Mouse (Mus musculus): ENCODE measurements around the gene Spats2l. TPM values are rescaled to one million over a fixed set of nuclear protein-coding genes. Genes with fewer than 3 reads are reported as not detected.

Spats2l gene
- polyA plus RNA-seq, 1 experiment: 23.2 TPM

DNA sequence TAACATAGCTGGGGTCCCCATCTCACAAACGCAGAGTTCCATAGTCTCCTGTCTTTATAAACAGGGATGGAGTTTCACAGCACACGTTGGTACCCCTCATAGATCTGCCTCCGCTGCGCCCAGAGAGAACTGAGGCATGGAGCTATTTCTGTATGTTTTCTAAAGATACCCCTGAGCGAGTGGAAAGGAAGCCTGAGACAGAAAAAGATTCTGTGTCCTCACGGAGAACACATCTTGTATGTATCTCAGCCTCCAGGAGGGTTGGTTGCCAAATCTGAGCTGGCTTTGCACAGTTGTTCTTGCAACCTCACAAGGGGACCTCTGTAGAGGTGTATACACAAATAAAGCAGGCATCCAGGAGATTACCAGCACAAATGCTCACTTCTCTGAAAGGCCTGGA lies 105.0 kb downstream of the Spats2l start:
- DNase-seq (ENCODE audit: extremely low spot score in 1 of 2, low spot score in 1 of 2): peak in 1 of 2 experiments; percentile 39

DNA sequence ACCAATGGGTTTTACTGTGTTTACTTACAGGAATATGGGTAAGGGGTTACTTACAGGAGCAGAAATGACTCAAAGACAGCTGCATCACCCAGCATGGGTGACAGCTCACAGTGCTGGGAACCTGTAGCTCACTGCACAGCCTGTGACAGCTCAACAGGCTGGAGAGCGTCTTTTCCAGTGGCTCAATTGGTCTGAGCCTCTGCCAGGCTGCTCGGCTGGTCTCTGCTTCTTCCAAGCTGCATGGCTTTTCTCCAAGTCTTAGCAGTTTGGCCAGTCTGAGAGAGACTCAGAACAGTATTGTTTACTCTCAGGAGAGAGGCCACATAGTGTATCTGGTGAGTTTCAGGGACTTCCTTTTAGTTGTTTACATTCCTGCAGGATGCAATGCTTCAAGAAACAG lies 110.9 kb downstream of the Spats2l start:
- no peak for DNase-seq (ENCODE audit: extremely low spot score in 1 of 2, low spot score in 1 of 2)

DNA sequence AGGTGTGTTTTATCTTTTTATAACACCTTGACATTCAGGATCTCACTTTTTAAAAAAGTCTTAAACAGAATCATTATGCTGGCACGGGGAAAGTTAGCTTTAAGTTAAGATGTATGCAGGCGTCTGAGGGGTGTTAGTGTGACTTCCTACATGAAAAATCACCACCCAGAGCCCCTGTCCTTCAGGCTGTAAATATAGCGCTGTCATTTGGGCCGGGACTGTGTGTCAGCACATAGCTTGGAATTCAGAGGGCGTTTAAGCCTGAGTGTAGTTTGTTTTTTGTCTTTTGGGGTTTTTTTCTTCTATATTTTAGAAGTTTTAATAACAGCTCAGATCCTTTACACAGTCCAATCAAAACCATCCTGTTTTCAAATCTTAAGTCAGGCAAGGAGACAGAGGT lies 115.8 kb downstream of the Spats2l start:
- DNase-seq (ENCODE audit: extremely low spot score in 1 of 2, low spot score in 1 of 2): no peak

DNA sequence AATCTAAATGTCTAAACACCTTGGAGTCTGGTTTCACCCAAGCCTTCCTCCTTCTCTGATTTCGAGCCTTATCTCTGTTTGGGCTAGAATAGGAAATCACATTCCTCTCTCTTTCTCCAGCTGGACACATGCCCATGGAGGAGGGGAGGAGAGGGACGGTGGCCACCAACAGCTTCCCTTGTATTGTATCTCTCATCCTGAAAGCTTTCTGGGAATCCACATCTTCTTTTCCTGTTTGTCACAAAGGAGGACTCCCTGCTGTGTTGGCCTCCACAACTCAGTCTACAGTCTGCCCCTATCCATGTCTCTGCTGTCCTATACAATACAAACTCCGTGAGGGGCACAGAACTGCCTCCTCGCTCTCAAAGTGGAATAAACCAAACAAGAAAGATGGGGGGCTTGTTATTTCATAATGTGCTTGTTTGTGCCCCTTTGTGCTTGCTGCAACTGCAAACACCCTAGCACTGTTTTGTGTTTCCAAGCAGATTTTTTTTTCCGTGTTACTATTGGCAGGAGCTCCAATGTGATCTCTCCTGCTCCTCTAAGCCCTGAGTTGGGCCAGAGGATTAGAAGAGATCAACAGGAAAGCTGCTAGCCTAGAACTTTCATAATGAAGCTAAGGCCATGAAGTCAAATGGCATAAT lies 116.4 kb downstream of the Spats2l start:
- no peak for DNase-seq (ENCODE audit: extremely low spot score in 1 of 2, low spot score in 1 of 2)

DNA sequence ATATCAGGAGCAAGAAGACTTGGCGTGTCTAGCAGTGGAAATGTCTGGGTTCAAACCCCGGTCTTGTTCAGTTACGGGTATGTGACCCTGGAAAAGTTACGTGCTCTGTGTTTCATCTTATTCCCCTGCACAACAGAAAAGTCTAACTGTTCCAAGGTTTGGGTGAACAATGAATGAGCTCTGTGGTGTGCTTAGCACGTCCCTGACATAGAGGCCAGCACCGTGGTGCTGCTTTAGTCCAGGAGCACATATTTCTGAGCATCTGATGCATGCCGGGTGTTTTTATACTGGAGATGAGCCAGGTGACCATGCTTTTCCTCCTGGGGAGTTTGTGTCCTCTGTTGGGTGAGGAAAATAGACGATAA lies 116.9 kb downstream of the Spats2l start:
- DNase-seq (ENCODE audit: extremely low spot score in 1 of 2, low spot score in 1 of 2): no peak

DNA sequence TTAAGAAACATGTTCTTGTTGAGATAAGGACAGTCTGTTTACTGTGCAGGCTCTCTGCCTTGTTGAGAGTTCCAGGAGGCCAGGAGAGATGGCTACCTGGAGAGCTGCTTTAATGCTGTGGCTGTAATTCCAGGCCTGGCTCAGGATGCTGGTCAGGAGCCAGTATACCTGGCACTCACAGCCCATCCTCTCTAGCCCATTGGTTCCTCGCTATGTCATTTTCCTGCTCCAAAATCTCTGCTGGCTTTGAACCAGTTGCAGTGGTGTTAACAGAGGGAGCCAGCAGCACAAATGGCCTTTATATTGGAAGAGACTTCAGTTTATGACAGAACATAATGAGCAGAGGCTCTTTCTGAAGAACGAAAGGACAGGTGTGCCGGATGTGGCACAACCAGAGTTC lies 127.5 kb downstream of the Spats2l start:
- DNase-seq (ENCODE audit: extremely low spot score in 1 of 2, low spot score in 1 of 2): no peak

DNA sequence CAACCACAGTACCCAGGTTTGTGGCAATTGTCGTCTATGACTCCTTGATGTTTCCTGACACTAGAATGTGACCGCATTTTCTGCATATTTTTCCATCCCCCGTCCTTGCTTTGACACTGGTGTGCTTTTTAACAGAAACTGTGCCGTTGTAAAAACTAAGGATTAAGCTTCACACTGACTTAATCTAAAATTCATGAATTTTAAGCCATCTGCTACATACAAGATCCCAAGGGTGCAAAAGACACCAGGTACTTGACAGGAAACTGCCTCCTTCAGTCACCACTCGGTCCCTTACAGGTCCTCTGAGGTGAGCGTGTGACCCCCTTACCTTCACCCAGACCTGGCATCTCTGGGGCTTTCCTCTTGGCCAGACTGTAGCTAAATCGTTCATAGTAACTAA lies 129.8 kb downstream of the Spats2l start:
- DNase-seq (ENCODE audit: extremely low spot score in 1 of 2, low spot score in 1 of 2): no peak

DNA sequence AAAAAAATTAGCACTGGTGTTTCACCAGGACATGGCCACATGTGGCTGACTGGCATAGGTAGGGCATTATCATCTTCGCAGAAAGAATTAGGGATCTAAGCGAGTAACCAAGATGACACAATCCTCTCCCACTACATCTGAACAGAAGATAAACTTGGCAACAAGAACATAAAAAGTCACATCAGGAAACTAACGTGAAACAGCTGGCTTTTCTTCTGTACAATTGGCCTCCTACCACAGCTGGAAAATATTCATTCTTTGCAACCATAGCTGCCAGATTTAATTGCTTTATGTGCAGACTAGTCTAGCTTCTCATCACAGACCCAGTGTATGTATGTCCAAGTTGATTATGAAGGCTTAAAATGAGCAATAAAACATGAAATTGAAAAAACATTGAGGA lies 131.9 kb downstream of the Spats2l start:
- no peak for DNase-seq (ENCODE audit: extremely low spot score in 1 of 2, low spot score in 1 of 2)

DNA sequence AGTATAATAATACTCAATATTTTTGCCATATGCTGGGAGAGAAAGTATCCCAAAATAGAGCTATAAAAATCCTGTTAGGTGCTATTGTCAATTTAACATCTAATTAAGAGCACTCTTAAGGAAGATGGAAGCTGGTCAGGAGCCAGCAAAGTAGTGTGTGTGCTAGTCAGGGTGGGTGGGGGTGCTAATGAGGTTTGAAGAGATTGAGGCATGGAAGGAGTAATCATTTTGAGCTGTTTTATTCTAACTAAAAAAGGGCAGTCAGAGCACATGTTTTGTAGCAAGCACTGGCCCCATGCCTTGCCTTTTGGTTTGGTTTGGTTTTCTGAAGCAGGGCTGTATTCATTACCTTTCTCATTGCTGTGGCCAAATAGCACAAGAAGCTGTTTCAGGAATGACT lies 132.3 kb downstream of the Spats2l start:
- no peak for DNase-seq (ENCODE audit: extremely low spot score in 1 of 2, low spot score in 1 of 2)

DNA sequence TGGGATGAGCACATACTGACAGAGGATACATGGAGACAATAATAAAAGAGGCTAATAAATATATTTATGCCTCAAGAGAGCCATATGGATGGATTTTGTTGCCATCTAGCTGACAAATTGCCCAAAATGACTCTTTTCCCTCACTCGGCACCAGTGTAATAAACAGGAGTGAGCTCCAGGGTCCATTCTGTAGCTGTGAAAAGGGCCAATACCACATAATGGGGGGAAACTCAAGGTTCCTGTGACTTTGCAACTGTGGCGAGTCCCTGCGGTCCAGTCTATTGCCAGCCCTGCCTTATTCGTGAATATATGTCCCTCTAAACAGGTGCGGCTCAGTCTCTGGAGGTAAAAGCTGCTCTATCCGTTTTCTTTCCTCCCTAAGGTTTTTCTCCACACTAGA lies 137.6 kb downstream of the Spats2l start:
- no peak for DNase-seq (ENCODE audit: extremely low spot score in 1 of 2, low spot score in 1 of 2)

DNA sequence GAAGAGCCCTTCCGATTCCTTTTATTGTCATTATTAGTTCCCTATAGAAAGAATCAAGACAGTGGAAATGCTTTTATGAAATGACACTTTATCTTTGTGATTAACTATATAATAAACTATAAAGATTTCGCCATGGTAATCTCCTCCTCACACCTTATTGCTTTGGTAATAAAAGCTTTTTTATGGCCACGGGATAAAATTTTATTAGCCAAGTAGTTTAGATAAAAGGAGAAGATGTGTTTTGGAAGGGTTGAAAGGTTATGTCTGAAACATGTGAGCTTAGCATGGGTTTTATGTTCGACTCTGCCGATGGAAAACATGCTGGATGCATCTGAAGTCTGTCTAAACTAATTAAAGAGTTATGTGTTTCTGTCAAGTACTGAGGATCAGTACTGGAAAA lies 143.4 kb downstream of the Spats2l start:
- DNase-seq (ENCODE audit: extremely low spot score in 1 of 2, low spot score in 1 of 2): no peak

DNA sequence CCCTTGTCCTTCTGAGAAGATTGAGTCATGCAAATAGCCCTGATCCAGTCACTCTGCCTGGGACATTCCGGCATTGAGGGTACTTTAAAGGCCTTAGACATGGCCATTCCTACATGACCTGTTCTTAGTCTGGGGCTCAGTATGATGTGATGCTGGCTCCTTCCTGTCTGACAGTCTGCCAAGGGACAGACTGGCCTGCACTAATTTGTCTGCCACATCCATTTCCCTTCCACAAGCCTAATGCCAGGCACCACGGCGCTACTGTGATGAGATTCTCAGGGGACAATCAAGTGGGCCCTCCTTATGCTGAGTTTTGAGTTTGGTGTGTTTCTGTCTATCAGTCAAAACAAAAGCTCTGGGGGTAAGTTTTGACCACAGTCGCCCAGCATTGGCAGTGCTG lies 144.6 kb downstream of the Spats2l start:
- DNase-seq (ENCODE audit: extremely low spot score in 1 of 2, low spot score in 1 of 2): no peak

DNA sequence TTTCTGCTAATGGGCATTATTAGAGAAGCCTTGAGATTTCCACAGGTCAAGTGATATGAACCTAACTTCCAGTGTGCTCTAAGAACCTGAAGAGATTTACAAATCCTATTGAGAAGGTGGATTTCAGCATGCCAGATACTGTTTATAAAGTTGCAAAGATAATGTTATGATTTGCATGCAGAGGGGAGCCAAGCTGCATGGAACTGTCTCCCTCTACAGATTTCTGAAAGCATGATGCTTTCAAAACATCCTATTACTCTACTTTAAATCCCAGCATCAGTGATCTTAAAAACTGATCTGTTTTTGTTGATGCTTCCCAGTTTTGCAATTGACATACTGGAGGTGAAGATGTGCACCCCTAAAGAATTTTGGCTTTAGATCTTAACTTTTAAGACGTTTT lies 160.3 kb downstream of the Spats2l start:
- no peak for DNase-seq (ENCODE audit: extremely low spot score in 1 of 2, low spot score in 1 of 2)

DNA sequence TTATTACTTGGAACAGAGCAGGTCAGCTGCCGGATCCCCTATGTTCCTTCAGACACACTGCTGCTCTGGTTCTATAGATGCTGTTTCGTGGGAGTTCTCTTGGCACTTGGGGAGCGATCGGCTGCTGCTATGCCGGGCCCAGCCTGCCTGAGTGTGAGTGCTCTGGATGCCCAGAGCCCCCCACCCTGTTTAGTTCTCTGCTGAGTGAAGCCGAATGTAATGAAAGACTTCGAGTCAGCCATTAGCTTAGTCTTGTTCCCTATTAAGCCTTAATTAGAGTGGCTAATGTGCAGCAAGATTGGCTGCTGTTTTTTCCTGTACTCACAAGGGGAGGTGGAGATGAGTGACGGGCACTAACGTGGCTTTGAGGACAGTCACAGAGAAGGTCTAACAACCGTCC lies 166.7 kb downstream of the Spats2l start:
- DNase-seq (ENCODE audit: extremely low spot score in 1 of 2, low spot score in 1 of 2): no peak

DNA sequence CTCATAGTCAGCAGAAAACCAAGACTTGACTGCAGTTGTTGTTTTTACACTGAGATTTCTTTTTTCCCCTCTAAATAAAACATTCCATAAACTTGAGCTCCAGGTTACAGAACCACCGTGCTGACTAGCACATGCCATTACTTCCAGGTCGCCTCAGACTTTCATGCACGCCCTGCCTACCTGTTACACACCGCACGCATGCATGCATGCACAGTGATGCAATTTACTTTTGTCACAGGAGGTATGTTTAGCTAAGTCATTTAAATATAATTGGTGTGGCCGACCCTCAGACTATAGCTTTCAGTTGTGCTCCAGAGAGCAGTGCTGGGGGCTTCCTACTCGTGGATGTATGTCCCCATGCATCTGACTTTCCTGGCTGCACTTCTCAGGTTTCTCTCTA lies 167.1 kb downstream of the Spats2l start:
- DNase-seq (ENCODE audit: extremely low spot score in 1 of 2, low spot score in 1 of 2): no peak

DNA sequence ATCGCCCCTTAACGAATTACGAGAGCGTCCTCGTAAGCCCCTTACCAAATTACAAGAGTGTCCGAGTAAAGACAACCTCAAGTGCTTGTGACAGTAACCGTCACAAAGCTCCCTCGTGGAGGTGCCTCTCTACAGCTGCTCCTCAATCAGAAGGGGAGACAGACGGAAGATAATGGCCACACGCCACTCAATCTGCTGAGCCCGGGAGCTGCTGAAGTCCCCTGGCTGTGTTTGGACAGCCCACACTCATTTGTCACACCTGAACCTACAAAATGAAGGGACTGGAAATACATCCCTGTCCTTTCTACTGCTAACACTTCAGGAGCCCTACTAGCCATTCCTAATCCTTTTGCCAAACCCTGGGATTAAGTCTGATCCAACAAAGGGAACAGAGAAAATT lies 167.8 kb downstream of the Spats2l start:
- DNase-seq (ENCODE audit: extremely low spot score in 1 of 2, low spot score in 1 of 2): no peak

DNA sequence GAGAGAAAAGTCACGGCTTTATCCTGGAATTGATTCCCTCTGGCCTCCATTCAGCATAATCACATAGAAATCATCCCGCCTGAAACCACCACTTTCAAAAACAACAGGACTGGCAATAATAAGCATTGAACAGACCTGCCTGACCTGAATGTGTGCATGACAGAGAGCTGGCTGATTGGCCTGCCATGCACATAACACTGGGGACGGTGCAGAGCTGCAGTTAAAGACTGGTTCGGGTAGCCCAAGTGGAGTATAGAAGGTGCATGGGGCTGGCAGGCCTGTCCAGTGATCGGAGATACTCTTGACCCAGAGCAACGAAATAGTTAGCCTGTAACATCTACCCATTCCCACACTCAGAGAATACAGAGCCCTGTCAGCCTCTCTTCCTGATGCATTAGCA lies 168.3 kb downstream of the Spats2l start:
- DNase-seq (ENCODE audit: extremely low spot score in 1 of 2, low spot score in 1 of 2): no peak

DNA sequence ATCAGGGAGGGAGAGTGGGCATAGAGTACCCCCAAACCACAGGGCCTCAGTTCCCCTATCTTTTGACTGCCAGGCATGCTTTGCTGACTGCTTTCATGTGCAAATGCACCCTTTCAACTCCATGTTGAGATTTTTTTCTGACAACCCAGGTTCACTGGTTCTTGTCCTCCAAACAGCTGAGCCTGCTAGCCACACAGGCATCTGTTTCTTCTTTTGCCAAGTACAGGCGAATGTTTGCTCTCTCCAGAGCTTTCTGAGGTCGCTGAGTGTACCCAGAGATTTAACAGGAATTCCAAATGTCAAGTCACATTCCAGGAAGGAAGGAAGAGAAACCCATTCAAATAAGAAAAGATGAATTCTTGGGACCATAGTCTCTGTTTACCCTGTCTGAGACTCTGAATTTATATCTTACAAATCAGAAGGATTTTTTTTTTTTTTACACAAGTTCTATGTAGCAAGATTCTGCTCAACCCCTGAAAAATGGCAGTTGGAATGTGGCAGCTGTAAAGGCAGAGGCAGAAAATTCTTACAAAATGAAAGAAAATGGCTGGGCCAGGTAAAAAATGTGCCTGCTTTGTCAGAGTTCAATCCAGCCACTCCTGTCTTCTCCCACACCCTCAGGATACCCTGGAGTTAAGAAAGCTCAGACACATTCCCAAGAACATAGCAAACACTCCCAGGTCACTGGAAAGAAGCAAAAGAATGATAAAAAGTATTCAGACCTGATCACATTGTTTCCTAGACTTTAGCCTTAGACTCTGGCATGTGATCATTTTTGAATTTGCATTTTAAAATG lies 173.8 kb downstream of the Spats2l start:
- no peak for DNase-seq (ENCODE audit: extremely low spot score in 1 of 2, low spot score in 1 of 2)

DNA sequence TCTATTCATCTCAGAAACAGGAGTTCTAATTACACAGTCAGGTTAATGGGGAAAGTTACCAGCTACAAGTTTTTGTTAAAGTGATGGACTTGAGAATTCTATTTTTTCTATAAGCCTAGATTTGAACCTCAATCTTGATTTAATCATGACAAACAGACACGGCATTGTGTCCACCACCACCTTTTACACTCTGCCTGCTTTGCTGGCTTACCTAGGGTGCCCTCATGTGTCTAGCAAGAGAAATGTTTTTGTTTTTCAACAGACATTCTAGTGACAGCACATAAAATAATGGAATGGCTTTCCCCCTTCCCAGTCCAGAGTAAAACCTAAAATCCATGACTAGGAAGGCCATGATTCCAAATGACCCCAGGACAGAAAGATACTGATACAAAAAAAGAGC lies 175.2 kb downstream of the Spats2l start:
- DNase-seq (ENCODE audit: extremely low spot score in 1 of 2, low spot score in 1 of 2): peak in 1 of 2 experiments; percentile 54

DNA sequence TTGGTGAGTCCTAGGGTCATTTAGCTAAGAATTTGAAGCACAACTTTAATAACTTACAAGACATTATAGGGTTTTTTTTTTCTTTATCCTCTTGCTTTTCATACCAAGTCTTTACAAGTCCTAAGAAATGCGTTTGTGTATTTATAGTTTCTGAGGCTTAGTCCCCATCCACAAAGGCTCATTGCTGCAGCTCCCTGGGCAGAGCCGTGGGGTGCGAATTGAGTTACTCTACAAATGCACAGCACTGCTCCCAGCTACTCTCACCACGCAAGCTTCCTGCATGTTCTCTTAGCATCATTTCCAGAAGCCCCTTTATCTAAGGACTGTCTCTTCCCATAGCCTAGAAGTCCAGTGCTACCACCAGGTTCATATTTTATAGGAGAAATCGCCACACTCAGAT lies 175.8 kb downstream of the Spats2l start:
- DNase-seq (ENCODE audit: extremely low spot score in 1 of 2, low spot score in 1 of 2): no peak

DNA sequence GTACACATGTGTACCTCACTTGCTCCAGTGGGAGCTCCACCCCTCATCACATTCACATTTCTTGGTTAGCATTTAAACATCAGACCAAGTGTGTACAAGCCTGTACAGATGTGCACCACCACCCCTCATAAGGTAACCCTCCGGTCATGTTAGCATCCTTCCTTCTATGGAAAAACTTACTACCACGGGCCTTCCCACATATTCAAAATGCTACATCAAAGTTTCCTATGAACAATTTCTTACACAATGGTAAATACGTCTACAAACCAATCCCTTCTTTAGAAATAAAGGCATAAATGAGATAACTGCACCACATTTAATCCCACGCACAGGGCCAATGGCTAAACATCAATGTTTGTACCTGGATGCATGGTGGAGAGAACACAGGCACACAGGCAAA lies 178.5 kb downstream of the Spats2l start:
- no peak for DNase-seq (ENCODE audit: extremely low spot score in 1 of 2, low spot score in 1 of 2)

DNA sequence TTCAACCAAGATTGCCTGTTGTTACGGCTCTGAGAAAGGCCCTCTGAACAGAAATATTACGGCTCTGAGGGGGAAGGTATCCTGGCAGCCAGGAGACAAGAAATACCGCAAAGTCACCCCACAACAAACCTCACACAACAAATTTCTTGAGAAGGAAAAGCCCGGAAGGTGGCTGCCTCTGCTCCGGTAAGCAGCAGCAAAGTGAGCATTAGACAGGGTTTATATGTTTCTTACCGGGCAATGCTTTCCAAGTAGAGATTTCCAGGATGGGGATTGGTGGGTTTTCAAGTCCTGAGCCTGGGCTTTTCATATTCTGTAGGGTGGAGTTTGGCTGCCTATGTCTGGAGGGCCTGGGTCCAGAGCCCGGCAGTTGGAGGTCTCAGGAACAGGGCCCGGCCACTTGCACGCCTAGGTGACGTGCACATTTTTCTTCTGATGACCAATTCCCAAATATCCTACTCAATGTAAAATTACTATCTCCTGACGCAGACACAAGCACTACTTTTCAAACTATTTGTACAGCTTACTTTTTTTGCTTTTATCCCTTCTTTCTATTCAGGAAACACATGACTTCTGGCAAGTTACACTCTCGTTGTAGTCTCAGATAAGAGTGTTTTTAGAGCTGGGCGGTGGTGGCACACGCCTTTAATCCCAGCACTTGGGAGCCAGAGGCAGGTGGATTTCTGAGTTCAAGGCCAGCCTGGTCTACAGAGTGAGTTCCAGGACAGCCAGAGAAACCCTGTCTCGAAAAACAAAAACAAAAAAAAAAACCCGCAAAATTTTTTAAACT lies 179.8 kb downstream of the Spats2l start:
- DNase-seq (ENCODE audit: extremely low spot score in 1 of 2, low spot score in 1 of 2): no peak
